Mouse (Mus musculus) c-Kit-positive CD71-positive TER-119-positive erythroid progenitor cells, embryonic 14.5 days (primary cell): ENCODE measurements around the gene Drg2.
"Not testable (repeated sequence)": the region's sequence is repeated elsewhere in the genome, so short reads cannot be mapped to it uniquely, and the experiment has no call there.

Experiments used
- DNase-seq: peaks from one replicate; pipeline ENCODE4 v3.0.0-alpha.2; 2013; ENCODE audit warnings: low spot score

Drg2 gene

GRCm38 (mm10) chr11:60454080-60454744 lies at the start of gene Drg2:
Gene Drg2, plus strand, starts transcription at chr11:60454591.
- DNase-seq: peak; percentile 80

GRCm38 (mm10) chr11:60406606-60407005 lies 47.8 kb upstream of the Drg2 start:
- DNase-seq: no peak

GRCm38 (mm10) chr11:60412173-60412572 lies 42.2 kb upstream of the Drg2 start:
- DNase-seq: peak; percentile 66

GRCm38 (mm10) chr11:60412921-60413320 lies 41.5 kb upstream of the Drg2 start:
- DNase-seq: no peak

- DNase-seq: no peak
Measured at GRCm38 (mm10) chr11:60416590-60416962, 37.8 kb upstream of the Drg2 start.

GRCm38 (mm10) chr11:60416963-60417716 lies 37.3 kb upstream of the Drg2 start, which contains the start of gene Gid4:
Gene Gid4, plus strand, starts transcription at chr11:60417145.
- peak; percentile 99 for DNase-seq

- peak; percentile 44 for DNase-seq
Measured at GRCm38 (mm10) chr11:60417717-60418472, 36.5 kb upstream of the Drg2 start, which contains the start of gene Atpaf2. Gene Atpaf2, minus strand, starts transcription at chr11:60418457.

- DNase-seq: no peak
Measured at GRCm38 (mm10) chr11:60418473-60418803, 36.0 kb upstream of the Drg2 start.

GRCm38 (mm10) chr11:60422046-60422668 lies 32.2 kb upstream of the Drg2 start:
- DNase-seq: no peak

GRCm38 (mm10) chr11:60423006-60423405 lies 31.4 kb upstream of the Drg2 start:
- DNase-seq: no peak

- DNase-seq: no peak
Measured at GRCm38 (mm10) chr11:60426417-60426816, 28.0 kb upstream of the Drg2 start.

- DNase-seq: no peak
Measured at GRCm38 (mm10) chr11:60427628-60428027, 26.8 kb upstream of the Drg2 start.

GRCm38 (mm10) chr11:60433501-60433900 lies 20.9 kb upstream of the Drg2 start:
- DNase-seq: no peak

GRCm38 (mm10) chr11:60435133-60435532 lies 19.3 kb upstream of the Drg2 start:
- no peak for DNase-seq

- no peak for DNase-seq
Measured at GRCm38 (mm10) chr11:60436618-60437017, 17.8 kb upstream of the Drg2 start.

GRCm38 (mm10) chr11:60439621-60440020 lies 14.8 kb upstream of the Drg2 start:
- not testable (repeated sequence) for DNase-seq

GRCm38 (mm10) chr11:60440176-60440575 lies 14.2 kb upstream of the Drg2 start:
- DNase-seq: no peak

GRCm38 (mm10) chr11:60442896-60443295 lies 11.5 kb upstream of the Drg2 start:
- DNase-seq: no peak

- no peak for DNase-seq
Measured at GRCm38 (mm10) chr11:60444007-60444406, 10.4 kb upstream of the Drg2 start.

GRCm38 (mm10) chr11:60454745-60455087 lies 325 bp downstream of the Drg2 start:
- peak; percentile 21 for DNase-seq

GRCm38 (mm10) chr11:60457973-60458372 lies 3.6 kb downstream of the Drg2 start:
- DNase-seq: no peak

- peak; percentile 54 for DNase-seq
Measured at GRCm38 (mm10) chr11:60465943-60466380, 11.6 kb downstream of the Drg2 start.
